Comparison of ENCODE assay signal across 8 mouse cellular contexts in the genomic region with DNA sequence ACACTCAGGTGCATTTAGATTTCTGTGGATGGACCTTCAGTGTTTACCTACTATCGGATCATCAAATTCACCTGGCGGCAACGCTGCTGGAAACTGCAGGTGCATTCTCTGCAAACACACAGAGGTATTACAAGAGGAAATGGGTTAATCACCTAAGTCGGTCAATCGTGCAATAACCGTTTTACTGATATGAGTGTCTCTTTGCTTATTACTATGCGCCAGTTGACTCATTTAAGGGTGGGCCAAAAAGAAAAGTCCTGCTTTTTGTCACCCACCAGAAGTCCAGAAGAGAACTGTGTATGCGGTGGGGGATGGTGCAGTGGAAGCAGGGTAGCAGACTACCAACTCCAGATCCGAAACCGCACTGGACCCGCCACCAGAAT. TPM values are rescaled to one million over a fixed set of nuclear protein-coding genes. Genes with fewer than 3 reads are reported as not detected.
DNase-seq lines count a peak whose midpoint lies in the region; ATAC-seq and TF ChIP-seq lines count a peak whose summit lies in the region.

No protein-coding gene starts in this region.

- no peaks in the 10 kb centered on the region for H3K27me3 ChIP-seq in hindbrain, embryonic 16.5 days (replicated peaks; ENCODE audit: control insufficient read depth, insufficient read depth, low read length)
- H3K27me3 ChIP-seq in midbrain, embryonic 16.5 days (ENCODE audit: control insufficient read depth, insufficient read depth, low read depth, low read length) = no peaks in the 10 kb centered on the region

- no peak for TF ChIP-seq CTCF in gastrocnemius, adult 2 months (IDR thresholded peaks at IDR 0.05)

- H3K9ac ChIP-seq in hindbrain, embryonic 16.5 days (ENCODE audit: low read depth, low read length) = peak overlapping the region; percentile 70
- peak overlapping the region; percentile 63 for H3K9ac ChIP-seq in midbrain, embryonic 16.5 days (ENCODE audit: low read depth, low read length)

- peak overlapping the region; percentile 99 for H3K27ac ChIP-seq in gastrocnemius, adult 2 months
- peak overlapping the region; percentile 66 for H3K27ac ChIP-seq in hindbrain, embryonic 16.5 days (ENCODE audit: low read depth, low read length)
- H3K27ac ChIP-seq in midbrain, embryonic 16.5 days (ENCODE audit: low read length) = peak overlapping the region; percentile 79

- 7% methylated on average over 11 of the region's 11 CpGs for WGBS in hindbrain, embryonic 16.5 days
- WGBS in midbrain, embryonic 16.5 days = 5% methylated on average over 11 of the region's 11 CpGs

- H3K9me3 ChIP-seq in hindbrain, embryonic 16.5 days (ENCODE audit: control insufficient read depth, low read length) = no peaks in the 10 kb centered on the region
- no peaks in the 10 kb centered on the region for H3K9me3 ChIP-seq in midbrain, embryonic 16.5 days (replicated peaks; ENCODE audit: control insufficient read depth, low read length, poor library complexity, severe bottlenecking)

- H3K36me3 ChIP-seq in hindbrain, embryonic 16.5 days (ENCODE audit: control insufficient read depth, insufficient read depth, low read length) = no peaks in the 10 kb centered on the region
- H3K36me3 ChIP-seq in midbrain, embryonic 16.5 days (ENCODE audit: control insufficient read depth, insufficient read depth, low read length) = no peaks in the 10 kb centered on the region

- no peak for ATAC-seq in hindbrain, embryonic 16.5 days
- no peak for ATAC-seq in midbrain, embryonic 16.5 days

- intact Hi-C loops in gastrocnemius, adult 2 months (cut with DNase I) = loop anchor here (5.0 kb wide), 3 partner anchors 97 to 178 kb away; a partner anchor contains a TSS

- H3K4me1 ChIP-seq in hindbrain, embryonic 16.5 days (ENCODE audit: control insufficient read depth, insufficient read depth, low read depth, low read length) = peaks cover 26% of the 10 kb centered on the region
- peaks cover 25% of the 10 kb centered on the region for H3K4me1 ChIP-seq in midbrain, embryonic 16.5 days (ENCODE audit: control insufficient read depth, insufficient read depth, low read length)

- peak overlapping the region; percentile 66 for H3K4me2 ChIP-seq in hindbrain, embryonic 16.5 days (ENCODE audit: low read length)
- peak overlapping the region; percentile 66 for H3K4me2 ChIP-seq in midbrain, embryonic 16.5 days (ENCODE audit: low read length)

- H3K4me3 ChIP-seq in gastrocnemius, adult 2 months = peak overlapping the region; percentile 91
- H3K4me3 ChIP-seq in hindbrain, embryonic 16.5 days (ENCODE audit: low read length) = peak overlapping the region; percentile 92
- H3K4me3 ChIP-seq in midbrain, embryonic 16.5 days (ENCODE audit: low read depth, low read length) = peak overlapping the region; percentile 88

- no peak for DNase-seq in gastrocnemius, adult 2 months
- DNase-seq in gastrocnemius, adult 18-20 months (ENCODE audit: low spot score) = no peak
- peak; percentile 17 for DNase-seq in right cerebral cortex, postnatal 4 days
- no peak for DNase-seq in right cerebral cortex, postnatal 25 days
- DNase-seq in adrenal gland, adult 8-10 months = no peak
- DNase-seq in cerebellum, adult 9-11 months = no peak

RNA-seq across cellular contexts. Expression of a gene that starts 0.6 kb away (rescaled TPM):
- total RNA-seq in gastrocnemius, adult 2 months (2021) = 10 to 100 TPM in 1 of 2 experiments, 1 to 10 TPM in 1; 9.3 to 10.6 TPM
- 1 to 10 TPM; 8.4 to 9.2 TPM for total RNA-seq in gastrocnemius, adult 18-20 months (2021)
- 7.8 and 9.0 TPM in 2 replicates for polyA plus RNA-seq in hindbrain, embryonic 16.5 days (2015; fragmentation: Nextera tagmentation; extraction: Ambion mirVana)
- polyA plus RNA-seq in midbrain, embryonic 16.5 days (2015; fragmentation: Nextera tagmentation; extraction: Ambion mirVana) = 9.0 and 9.2 TPM in 2 replicates
- 10 to 100 TPM; 31.1 to 39.8 (median 33.2) TPM for total RNA-seq in adrenal gland, adult 8-10 months (2022)

RNA-seq across cellular contexts. Expression of a gene that starts 53.8 kb away (rescaled TPM):
- 1 to 10 TPM; 3.6 to 4.3 TPM for total RNA-seq in gastrocnemius, adult 2 months (2021)
- total RNA-seq in gastrocnemius, adult 18-20 months (2021) = 1 to 10 TPM; 3.0 to 3.8 TPM
- polyA plus RNA-seq in hindbrain, embryonic 16.5 days (2015; fragmentation: Nextera tagmentation; extraction: Ambion mirVana) = 23.9 and 25.5 TPM in 2 replicates
- polyA plus RNA-seq in midbrain, embryonic 16.5 days (2015; fragmentation: Nextera tagmentation; extraction: Ambion mirVana) = 25.8 and 26.9 TPM in 2 replicates
- 10 to 100 TPM; 28.7 to 34.4 (median 32.1) TPM for total RNA-seq in adrenal gland, adult 8-10 months (2022)

Comparison
In these comparisons a context has a peak if more than half of its experiments do, and no peak if none do; other contexts are left out.
1. RNA of a gene that starts 53.8 kb away (total RNA-seq): 28.7 to 34.4 TPM in adrenal gland, adult 8-10 months; 3.6 to 4.3 TPM in gastrocnemius, adult 2 months and 3.0 to 3.8 TPM in gastrocnemius, adult 18-20 months; every median in the first group is over 4 times any median in the second.
2. Peak in every context shown above with its lines, with median percentiles within 50 percentile points of each other: H3K27ac ChIP-seq and H3K4me3 ChIP-seq.